ENCODE assay signal across 27 mouse cellular contexts in the genomic region with DNA sequence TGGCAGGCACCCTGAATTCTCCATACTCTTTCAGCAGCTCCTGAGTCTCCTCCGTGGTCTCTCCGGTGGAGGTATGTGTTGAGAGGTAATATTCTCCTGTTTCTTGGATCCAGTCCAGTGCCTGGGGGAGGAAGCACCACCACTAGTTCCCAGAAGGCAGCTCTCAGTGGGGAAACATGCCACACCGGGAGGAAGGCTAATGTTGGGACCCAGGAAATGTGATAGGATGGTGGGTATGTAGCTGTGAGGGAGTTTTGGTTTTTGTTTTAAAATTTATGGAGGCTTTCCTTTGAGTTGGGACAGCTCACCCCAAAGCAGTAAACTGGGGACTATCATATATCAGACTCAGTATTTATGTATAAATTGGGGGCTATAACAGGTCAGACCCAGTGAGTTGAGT.
DNase-seq lines count a peak whose midpoint lies in the region; ATAC-seq and TF ChIP-seq lines count a peak whose summit lies in the region.
"Had no signal": no experiment of that assay in that cellular context is flagged by ENCODE, and none has a peak within 500 bp of the region (broad histone marks: within the 10 kb centered on the region; RNA-seq: fewer than 3 reads in every experiment).

No protein-coding gene starts in this region.

- no peak for TF ChIP-seq CTCF in layer of hippocampus, adult 2 months (conservative IDR thresholded peaks at IDR 0.05)

- no peak overlapping the region for H3K4me3 ChIP-seq in heart, embryonic 13.5 days
- H3K4me3 ChIP-seq in heart, embryonic 16.5 days (ENCODE audit: low read length), result no peak overlapping the region
- H3K4me3 ChIP-seq in kidney, embryonic 15.5 days (replicated peaks), result no peak overlapping the region
- H3K4me3 ChIP-seq in layer of hippocampus, adult 2 months, result no peak overlapping the region
- H3K4me3 ChIP-seq: embryonic facial prominence, embryonic 12.5 days; embryonic facial prominence, embryonic 15.5 days; gastrocnemius, adult 2 months; heart, adult 2 months had no signal

- peaks cover 75% of the 10 kb centered on the region for H3K36me3 ChIP-seq in heart, embryonic 13.5 days
- H3K36me3 ChIP-seq in heart, embryonic 16.5 days (ENCODE audit: control insufficient read depth, insufficient read depth), result peaks cover 18% of the 10 kb centered on the region; the same call in 1 of the 2 replicates
- H3K36me3 ChIP-seq in kidney, embryonic 15.5 days, result peaks cover 23% of the 10 kb centered on the region; the same call in 1 of the 2 replicates

- H3K4me1 ChIP-seq in heart, embryonic 13.5 days, result peaks cover 50% of the 10 kb centered on the region
- peaks cover 28% of the 10 kb centered on the region for H3K4me1 ChIP-seq in heart, embryonic 16.5 days (ENCODE audit: control insufficient read depth, insufficient read depth, low read length)
- H3K4me1 ChIP-seq in kidney, embryonic 15.5 days, result peaks cover 6% of the 10 kb centered on the region; the same call in 1 of the 2 replicates
- H3K4me1 ChIP-seq: embryonic facial prominence, embryonic 12.5 days; embryonic facial prominence, embryonic 15.5 days had no signal

- no peak overlapping the region for H3K9ac ChIP-seq in heart, embryonic 13.5 days
- H3K9ac ChIP-seq in heart, embryonic 16.5 days (ENCODE audit: low read length), result no peak overlapping the region
- no peak overlapping the region for H3K9ac ChIP-seq in kidney, embryonic 15.5 days
- H3K9ac ChIP-seq: embryonic facial prominence, embryonic 12.5 days; embryonic facial prominence, embryonic 15.5 days; forebrain, postnatal 0 days; hindbrain, embryonic 14.5 days had no signal

- H3K27me3 ChIP-seq in heart, embryonic 13.5 days (replicated peaks), result no peaks in the 10 kb centered on the region
- H3K27me3 ChIP-seq in heart, embryonic 16.5 days (ENCODE audit: control insufficient read depth, insufficient read depth, low read length), result no peaks in the 10 kb centered on the region
- no peaks in the 10 kb centered on the region for H3K27me3 ChIP-seq in kidney, embryonic 15.5 days
- H3K27me3 ChIP-seq: embryonic facial prominence, embryonic 12.5 days; embryonic facial prominence, embryonic 15.5 days had no signal

- no peaks in the 10 kb centered on the region for H3K9me3 ChIP-seq in heart, embryonic 13.5 days
- no peaks in the 10 kb centered on the region for H3K9me3 ChIP-seq in heart, embryonic 16.5 days (replicated peaks; ENCODE audit: control insufficient read depth, low read length)
- no peaks in the 10 kb centered on the region for H3K9me3 ChIP-seq in kidney, embryonic 15.5 days (replicated peaks)
- H3K9me3 ChIP-seq: embryonic facial prominence, embryonic 12.5 days; embryonic facial prominence, embryonic 15.5 days had no signal

- 33% methylated on average over 3 of the region's 3 CpGs for WGBS in heart, embryonic 13.5 days
- 34% methylated on average over 3 of the region's 3 CpGs for WGBS in heart, embryonic 16.5 days
- WGBS in kidney, embryonic 15.5 days, result 35% methylated on average over 3 of the region's 3 CpGs

- DNase-seq in heart, adult 18-20 months, result no peak
- DNase-seq in heart, postnatal 25 days (ENCODE audit: low spot score), result no peak
- DNase-seq in kidney, adult 11 months, result no peak
- no peak for DNase-seq in layer of hippocampus, adult 2 months (ENCODE audit: low spot score in 2 of 2)
- DNase-seq in layer of hippocampus, adult 8-10 months (ENCODE audit: low spot score in 2 of 2), result no peak
- DNase-seq: adrenal gland, adult 2 months; adrenal gland, postnatal 14 days; cerebellum, adult 11 months; cerebellum, adult 2 months; cerebellum, adult 9-11 months; cerebellum, postnatal 25 days; forebrain, postnatal 0 days; gastrocnemius, adult 2 months; gastrocnemius, postnatal 14 days; heart, adult 2 months; heart, postnatal 14 days had no signal

- 0 out of 2 replicates have a peak overlapping the region, but pooled peaks have one; percentile 50 for H3K27ac ChIP-seq in heart, embryonic 13.5 days (replicated peaks)
- H3K27ac ChIP-seq in heart, embryonic 16.5 days (ENCODE audit: low read length), result 0 out of 2 replicates have a peak overlapping the region, but pooled peaks have one; percentile 37
- H3K27ac ChIP-seq in kidney, embryonic 15.5 days, result peak overlapping the region; percentile 34; the same call in 1 of the 2 replicates
- H3K27ac ChIP-seq in layer of hippocampus, adult 2 months, result peak overlapping the region; percentile 70; the same call in 1 of the 2 replicates
- H3K27ac ChIP-seq: embryonic facial prominence, embryonic 12.5 days; embryonic facial prominence, embryonic 15.5 days; gastrocnemius, adult 2 months; heart, adult 2 months; hindbrain, embryonic 14.5 days; hindbrain, postnatal 0 days had no signal

- ATAC-seq in heart, embryonic 13.5 days (ENCODE audit: extremely low read depth, insufficient number of reproducible peaks, low FRiP score, low TSS enrichment), result no peak
- ATAC-seq in heart, embryonic 16.5 days (replicated peaks; ENCODE audit: extremely low read depth, insufficient read depth, low FRiP score), result no peak
- 0 out of 2 replicates have a peak, but pooled peaks have one; percentile 33 for ATAC-seq in kidney, embryonic 15.5 days (replicated peaks; ENCODE audit: low FRiP score)
- ATAC-seq: CD4-positive, CD25-positive, alpha-beta regulatory T cell, adult 4 months; forebrain, embryonic 14.5 days; forebrain, postnatal 0 days; hindbrain, postnatal 0 days; inflammation-experienced regulatory T-cells, adult 6 months; intestine, embryonic 16.5 days had no signal

- intact Hi-C loops in heart, postnatal 25 days (cut with DNase I), result no loop called here

- H3K4me2 ChIP-seq in heart, embryonic 13.5 days, result no peak overlapping the region
- H3K4me2 ChIP-seq in heart, embryonic 16.5 days (ENCODE audit: low read depth, low read length), result no peak overlapping the region
- no peak overlapping the region for H3K4me2 ChIP-seq in kidney, embryonic 15.5 days
- H3K4me2 ChIP-seq: embryonic facial prominence, embryonic 12.5 days; embryonic facial prominence, embryonic 15.5 days; hindbrain, embryonic 14.5 days had no signal
